Mouse (Mus musculus) common myeloid progenitor, adult 5-6 weeks (primary cell): ENCODE results near the gene Pvalb. TPM values are rescaled to one million over a fixed set of nuclear protein-coding genes. Genes with fewer than 3 reads are reported as not detected.

ENCODE experiments used
- ATAC-seq: replicated peaks from 2 replicates; pipeline ENCODE4 v1.8.0; 2016; ENCODE audit warnings: low read depth, mild to moderate bottlenecking, moderate TSS enrichment, inconsistent platforms; ENCODE audit not compliant: poor library complexity, severe bottlenecking
- total RNA-seq: library from RNA; stranded (forward); fragments of 200-1000, 187-1606 nt; gene quantifications from 2 replicates; pipeline ENCODE4 v1.2.3, GENCODE M21; 2017

Gene Pvalb
- total RNA-seq, 1 experiment from 2014 or later = not detected

DNA sequence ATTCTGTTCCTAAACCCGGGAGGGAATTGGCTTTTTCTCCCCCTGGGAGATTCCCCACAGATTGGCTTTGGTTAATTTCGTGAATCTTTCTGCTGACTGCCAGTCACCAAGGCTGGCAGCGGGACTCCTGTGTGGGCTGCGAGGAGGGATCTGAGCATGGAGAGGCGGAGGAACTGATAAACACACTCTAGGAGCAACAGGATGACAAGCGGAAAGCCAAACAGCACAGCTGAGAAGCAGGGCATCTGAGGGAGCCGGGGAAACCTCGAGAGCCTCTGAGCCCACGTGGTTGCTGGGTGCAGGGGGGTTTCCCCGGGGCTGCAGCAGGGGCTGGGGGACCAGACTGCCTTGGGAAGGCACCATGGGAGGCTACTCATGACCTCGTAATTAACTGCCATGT, 36.6 kb downstream of the Pvalb start:
- ATAC-seq = no peak

DNA sequence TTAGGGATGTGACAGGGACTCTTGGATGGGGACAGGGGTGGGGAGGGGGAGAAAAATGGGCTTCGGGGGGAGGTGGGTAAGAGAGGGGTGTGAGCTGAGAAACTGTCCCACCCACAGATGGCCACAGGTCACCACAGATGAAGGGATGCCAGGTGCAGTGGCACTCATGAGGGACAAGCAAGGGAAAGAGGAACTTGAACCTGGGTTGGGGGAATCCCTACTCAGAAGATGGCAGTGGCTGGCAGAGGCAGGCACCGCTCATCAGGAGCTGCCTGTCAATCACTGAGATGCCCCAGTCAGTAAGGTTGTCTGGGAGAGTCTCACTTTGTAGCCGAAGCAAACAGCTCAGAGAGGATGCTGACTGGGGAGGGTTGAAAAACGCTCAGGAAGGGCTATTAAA, 40.9 kb downstream of the Pvalb start:
- no peak for ATAC-seq

DNA sequence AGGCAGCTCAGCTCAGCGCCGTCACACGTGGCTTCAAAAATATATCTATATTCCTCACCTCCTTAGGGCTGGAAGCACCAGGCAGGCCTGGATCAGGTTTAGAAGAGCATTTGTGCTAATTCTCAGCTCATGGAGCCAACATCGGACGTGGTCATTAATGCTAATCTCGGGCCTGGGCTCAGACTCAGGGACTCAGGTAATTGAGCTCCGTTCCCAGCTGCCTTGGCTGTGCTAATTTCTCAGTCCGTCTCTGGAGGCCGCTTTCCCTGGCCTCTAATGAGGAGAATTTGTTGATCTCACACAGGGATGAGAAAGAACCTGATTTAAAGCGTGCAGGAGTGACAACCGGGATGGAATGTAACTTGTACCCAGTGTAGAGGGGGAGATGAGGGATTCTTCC, 41.7 kb downstream of the Pvalb start:
- ATAC-seq = no peak

DNA sequence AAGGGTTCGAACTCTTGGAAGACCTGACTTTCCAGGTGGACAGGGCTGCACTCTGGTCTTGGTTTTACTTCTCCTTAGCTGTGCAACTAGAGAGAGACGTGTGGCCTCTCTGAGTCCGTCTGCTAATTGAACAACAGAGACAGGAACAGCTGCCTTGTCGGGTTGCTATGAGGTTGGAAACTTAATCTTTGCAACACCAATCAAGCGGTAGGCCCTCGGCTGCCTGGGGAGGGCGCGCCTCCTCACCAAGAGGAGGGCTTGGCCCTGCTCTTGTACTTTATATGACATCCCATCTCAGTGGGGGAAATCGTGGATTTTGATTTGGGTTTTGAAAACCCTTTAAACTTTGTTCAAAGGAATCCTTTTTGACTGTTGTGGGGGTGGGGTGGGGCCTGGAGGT, 44.3 kb downstream of the Pvalb start:
- ATAC-seq = no peak

GRCm38 (mm10) chr15:78158335-78158734, 47.9 kb downstream of the Pvalb start:
- no peak for ATAC-seq

DNA sequence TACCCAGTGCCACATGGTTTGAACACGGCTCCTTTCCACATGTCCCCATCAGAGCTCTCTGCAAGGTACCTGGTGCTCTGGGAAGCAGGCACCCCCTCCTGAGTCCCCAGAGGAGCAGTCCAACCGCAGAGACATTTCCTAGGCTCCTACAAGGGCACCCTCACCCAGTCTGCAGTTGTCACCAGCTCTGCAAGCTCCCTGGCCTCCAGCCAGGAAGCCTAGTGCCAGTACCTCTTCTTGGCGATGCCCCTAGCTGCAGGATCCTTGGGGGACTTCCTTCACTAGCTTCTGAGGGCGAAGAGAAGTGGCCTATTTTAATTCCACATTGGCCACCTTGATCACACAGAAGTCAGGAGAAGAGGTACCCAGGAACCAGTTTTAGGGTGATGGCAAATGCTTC, 48.4 kb downstream of the Pvalb start:
- ATAC-seq = no peak

DNA sequence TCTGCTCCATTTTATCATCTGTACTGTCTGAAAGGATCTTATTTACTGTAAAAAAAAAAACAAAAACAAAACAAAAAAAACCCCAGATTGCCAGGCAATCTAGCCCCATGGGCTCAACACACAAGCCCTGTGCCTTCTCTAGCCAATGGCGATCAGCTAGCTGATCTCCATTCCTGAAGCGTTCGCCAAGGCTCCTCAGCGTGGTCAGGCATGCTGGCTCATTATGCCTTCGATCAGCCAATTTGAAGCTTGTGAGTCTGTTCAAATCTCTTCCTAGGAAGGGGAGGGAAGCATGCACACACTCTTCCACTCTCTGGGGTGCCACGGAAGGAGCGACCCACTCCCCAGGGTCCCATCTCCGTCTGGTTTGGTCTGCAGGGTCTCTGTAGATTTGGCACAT, 48.9 kb downstream of the Pvalb start:
- no peak for ATAC-seq

DNA sequence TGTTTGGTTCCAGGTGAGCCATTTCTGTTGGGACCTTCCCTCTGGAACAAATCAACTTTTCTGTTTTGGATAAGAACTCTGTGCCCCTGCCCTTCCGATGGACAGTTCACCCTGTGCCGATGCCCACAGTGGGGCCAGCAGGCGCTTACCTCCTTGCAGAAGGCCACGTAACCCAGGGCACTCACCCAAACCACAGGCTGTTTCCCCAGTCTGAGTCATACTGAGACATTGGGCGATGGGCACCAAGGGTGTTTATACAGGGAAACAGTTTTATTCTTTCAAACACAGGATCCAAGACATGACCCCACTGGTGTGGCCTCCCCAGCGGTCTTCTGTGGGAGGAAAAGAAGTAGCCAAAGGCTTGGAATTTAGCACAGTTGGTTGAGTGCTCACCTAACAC, 50.8 kb downstream of the Pvalb start:
- no peak for ATAC-seq

- no peak for ATAC-seq
Measured at GRCm38 (mm10) chr15:78153045-78153775, 53.0 kb downstream of the Pvalb start.

GRCm38 (mm10) chr15:78148565-78148964, 57.6 kb downstream of the Pvalb start:
- ATAC-seq = no peak

Other genes starting within 250 kb of the Pvalb start
- 21.6 TPM in 2 replicates for gene Foxred2, start 249.7 kb downstream of the Pvalb start, total RNA-seq
- gene Eif3d, start 235.6 kb downstream of the Pvalb start, total RNA-seq = 259 and 294 TPM in 2 replicates
- not detected in 2 replicates for gene Cacng2, start 86.4 kb downstream of the Pvalb start, total RNA-seq
- gene Ift27, start 32.3 kb downstream of the Pvalb start, total RNA-seq = 14.3 and 18.2 TPM in 2 replicates
- 42.8 and 82.2 TPM in 2 replicates for gene Ncf4, start 38.4 kb upstream of the Pvalb start, total RNA-seq
- 1.2 and 2.4 TPM in 2 replicates for gene Csf2rb2, start 99.3 kb upstream of the Pvalb start, total RNA-seq
- 18.1 and 33.5 TPM in 2 replicates for gene Csf2rb, start 119.4 kb upstream of the Pvalb start, total RNA-seq
- gene Tex33, start 189.5 kb upstream of the Pvalb start, total RNA-seq = not detected in 2 replicates
- 7.3 and 11.1 TPM in 2 replicates for gene Tst, start 199.5 kb upstream of the Pvalb start, total RNA-seq
- 22.9 and 45.3 TPM in 2 replicates for gene Mpst, start 200.0 kb upstream of the Pvalb start, total RNA-seq
- 11.8 and 22.8 TPM in 2 replicates for gene Kctd17, start 222.2 kb upstream of the Pvalb start, total RNA-seq